Mouse (Mus musculus) hindbrain, embryonic 16.5 days (tissue): ENCODE data around the gene Exoc1. TPM values are rescaled to one million over a fixed set of nuclear protein-coding genes. Genes with fewer than 3 reads are reported as not detected.

ENCODE experiments used
- ATAC-seq: fragments of 200-750 bp; cut with Nextera tagmentation; 2 replicates; pipeline ENCODE4 v1.8.0; 2017; ENCODE audit warnings: moderate TSS enrichment, moderate library complexity
- H3K27ac ChIP-seq: fragments of 300-500 bp; sonication (generic); 2 replicates; pipeline ENCODE4 v1.5.1; 2014; ENCODE audit warnings: low read depth, mild to moderate bottlenecking, control low read depth, low read length, moderate library complexity
- H3K27me3 ChIP-seq: fragments of 300-500 bp; sonication (generic); replicated peaks from 2 replicates; pipeline ENCODE4 v1.6.1; 2014; ENCODE audit warnings: low read length; ENCODE audit not compliant: control insufficient read depth, insufficient read depth
- H3K36me3 ChIP-seq: fragments of 300-500 bp; sonication (generic); 2 replicates; pipeline ENCODE4 v1.6.1; 2014; ENCODE audit warnings: mild to moderate bottlenecking, low read length, moderate library complexity, mixed read lengths; ENCODE audit not compliant: control insufficient read depth, insufficient read depth
- H3K4me1 ChIP-seq: fragments of 300-500 bp; sonication (generic); 2 replicates; pipeline ENCODE4 v1.6.1; 2014; ENCODE audit warnings: low read depth, low read length; ENCODE audit not compliant: control insufficient read depth, insufficient read depth
- H3K4me2 ChIP-seq: fragments of 300-500 bp; sonication (generic); 2 replicates; pipeline ENCODE4 v1.6.1; 2014; ENCODE audit warnings: mild to moderate bottlenecking, low read length, control low read depth, moderate library complexity
- H3K4me3 ChIP-seq: fragments of 300-500 bp; sonication (generic); 2 replicates; pipeline ENCODE4 v1.5.1; 2014; ENCODE audit warnings: mild to moderate bottlenecking, low read length, control low read depth, moderate library complexity
- H3K9ac ChIP-seq: fragments of 300-500 bp; sonication (generic); 2 replicates; pipeline ENCODE4 v1.6.1; 2014; ENCODE audit warnings: low read depth, mild to moderate bottlenecking, control low read depth, low read length, moderate library complexity
- H3K9me3 ChIP-seq: fragments of 300-500 bp; sonication (generic); 2 replicates; pipeline ENCODE4 v1.6.1; 2014; ENCODE audit warnings: mild to moderate bottlenecking, low read length, moderate library complexity; ENCODE audit not compliant: control insufficient read depth
- WGBS: fragments of 180-500 bp; shearing (Covaris S2); extraction: QIAGEN DNeasy Blood & Tissue Kit; methylation state at CpG from one replicate; pipeline ENCODE4 v1.1.7; 2014; 5-methylcytosine and 5-hydroxymethylcytosine counted together
- polyA plus RNA-seq: library from polyadenylated mRNA; unstranded; fragments of >200 nt; fragmentation: Nextera tagmentation; extraction: Ambion mirVana; gene quantifications from 2 replicates; pipeline ENCODE4 v1.2.1, GENCODE M21; 2015

Gene Exoc1
- polyA plus RNA-seq, result 53.2 and 56.7 TPM in 2 replicates

GRCm38 (mm10) chr5:76529040-76529703 is at the start of gene Exoc1:
Gene Exoc1 (plus strand): TSS chr5:76529311.
- Histone ChIP-seq H3K9me3 (no peaks in the 10 kb centered on the region), H3K9ac (peak within 1 kb of the TSS; percentile 86), H3K4me3 (peak within 1 kb of the TSS; percentile 88), H3K27ac (peak within 1 kb of the TSS; percentile 78), H3K4me1 (peaks cover 9% of the 10 kb centered on the region), H3K36me3 (no peaks in the 10 kb centered on the region; the same call in 1 of the 2 replicates), H3K4me2 (peak within 1 kb of the TSS; percentile 96), H3K27me3 (no peaks in the 10 kb centered on the region)
- WGBS, result under 1% methylated on average over 34 of the region's 39 CpGs
- peak; percentile 100 for ATAC-seq

GRCm38 (mm10) chr5:76483811-76484210 is 45.3 kb upstream of the Exoc1 start, which contains the start of gene Gm7271:
Gene Gm7271 (plus strand): TSS chr5:76484040.
- no peak for ATAC-seq
- 40% methylated on average over 5 of the region's 5 CpGs for WGBS
- H3K36me3 ChIP-seq, result no peaks in the 10 kb centered on the region
- H3K4me3 ChIP-seq, result no peak within 1 kb of the TSS
- no peaks in the 10 kb centered on the region for H3K27me3 ChIP-seq
- H3K4me2 ChIP-seq, result no peak within 1 kb of the TSS
- no peak within 1 kb of the TSS for H3K27ac ChIP-seq
- no peak within 1 kb of the TSS for H3K9ac ChIP-seq
- no peaks in the 10 kb centered on the region for H3K4me1 ChIP-seq
- H3K9me3 ChIP-seq, result no peaks in the 10 kb centered on the region

- Histone ChIP-seq H3K4me3 (no peak overlapping the region), H3K9me3 (no peaks in the 10 kb centered on the region), H3K9ac (no peak overlapping the region), H3K27ac (no peak overlapping the region), H3K4me2 (no peak overlapping the region), H3K27me3 (no peaks in the 10 kb centered on the region), H3K4me1 (no peaks in the 10 kb centered on the region), H3K36me3 (no peaks in the 10 kb centered on the region)
- ATAC-seq, result no peak
- WGBS, result 74% methylated on average over 13 of the region's 13 CpGs
Observed at GRCm38 (mm10) chr5:76495126-76495525, 34.0 kb upstream of the Exoc1 start.

GRCm38 (mm10) chr5:76522446-76522845 is 6.7 kb upstream of the Exoc1 start:
- Histone ChIP-seq H3K27me3 (no peaks in the 10 kb centered on the region), H3K9me3 (no peaks in the 10 kb centered on the region), H3K4me1 (no peaks in the 10 kb centered on the region), H3K4me2 (no peak overlapping the region), H3K4me3 (no peak overlapping the region), H3K36me3 (no peaks in the 10 kb centered on the region), H3K27ac (no peak overlapping the region), H3K9ac (no peak overlapping the region)
- WGBS, result 88% methylated on average over 1 of the region's 1 CpGs
- ATAC-seq, result no peak

GRCm38 (mm10) chr5:76524623-76525022 is 4.5 kb upstream of the Exoc1 start:
- H3K27me3 ChIP-seq, result no peaks in the 10 kb centered on the region
- ATAC-seq, result no peak

GRCm38 (mm10) chr5:76525066-76525465 is 4.0 kb upstream of the Exoc1 start:
- 71% methylated on average over 4 of the region's 4 CpGs for WGBS
- H3K9me3 ChIP-seq, result no peaks in the 10 kb centered on the region
- no peak for ATAC-seq

More at GRCm38 (mm10) chr5:76524623-76525022, 4.5 kb upstream of the Exoc1 start:
- Histone ChIP-seq H3K4me2 (no peak overlapping the region), H3K36me3 (no peaks in the 10 kb centered on the region), H3K9ac (no peak overlapping the region), H3K27ac (no peak overlapping the region), H3K4me1 (no peaks in the 10 kb centered on the region), H3K4me3 (no peak overlapping the region), H3K9me3 (no peaks in the 10 kb centered on the region)
- WGBS, result 83% methylated on average over 5 of the region's 5 CpGs

GRCm38 (mm10) chr5:76525829-76526228 is 3.3 kb upstream of the Exoc1 start:
- Histone ChIP-seq H3K4me1 (peaks cover 9% of the 10 kb centered on the region), H3K4me2 (no peak overlapping the region), H3K27me3 (no peaks in the 10 kb centered on the region), H3K36me3 (no peaks in the 10 kb centered on the region), H3K27ac (no peak overlapping the region), H3K9ac (no peak overlapping the region), H3K4me3 (no peak overlapping the region), H3K9me3 (no peaks in the 10 kb centered on the region)
- no peak for ATAC-seq
- 48% methylated on average over 2 of the region's 2 CpGs for whole genome bisulfite sequencing

More at GRCm38 (mm10) chr5:76525066-76525465, 4.0 kb upstream of the Exoc1 start:
- no peaks in the 10 kb centered on the region for H3K36me3 ChIP-seq
- peaks cover 3% of the 10 kb centered on the region for H3K4me1 ChIP-seq
- H3K27ac ChIP-seq, result no peak overlapping the region
- H3K9ac ChIP-seq, result no peak overlapping the region
- no peak overlapping the region for H3K4me3 ChIP-seq
- H3K27me3 ChIP-seq, result no peaks in the 10 kb centered on the region
- no peak overlapping the region for H3K4me2 ChIP-seq

- WGBS, result 9% methylated on average over 9 of the region's 9 CpGs
- ATAC-seq, result peak; percentile 4; the same call in 1 of the 2 replicates
Observed at GRCm38 (mm10) chr5:76529704-76530066, 574 bp downstream of the Exoc1 start.

GRCm38 (mm10) chr5:76533186-76533585 is 4.1 kb downstream of the Exoc1 start:
- no peaks in the 10 kb centered on the region for H3K9me3 ChIP-seq
- 85% methylated on average over 6 of the region's 6 CpGs for WGBS
- ATAC-seq, result no peak
- no peak overlapping the region for H3K4me3 ChIP-seq
- H3K4me1 ChIP-seq, result peaks cover 9% of the 10 kb centered on the region
- no peak overlapping the region for H3K4me2 ChIP-seq
- no peaks in the 10 kb centered on the region for H3K27me3 ChIP-seq
- peaks cover 19% of the 10 kb centered on the region for H3K36me3 ChIP-seq
- no peak overlapping the region for H3K27ac ChIP-seq
- H3K9ac ChIP-seq, result no peak overlapping the region

More at GRCm38 (mm10) chr5:76529704-76530066, 574 bp downstream of the Exoc1 start:
- peak overlapping the region; percentile 86 for H3K9ac ChIP-seq
- H3K4me3 ChIP-seq, result peak overlapping the region; percentile 88
- H3K36me3 ChIP-seq, result no peaks in the 10 kb centered on the region; the same call in 1 of the 2 replicates
- peaks cover 9% of the 10 kb centered on the region for H3K4me1 ChIP-seq
- peak overlapping the region; percentile 78 for H3K27ac ChIP-seq
- no peaks in the 10 kb centered on the region for H3K9me3 ChIP-seq
- no peaks in the 10 kb centered on the region for H3K27me3 ChIP-seq
- H3K4me2 ChIP-seq, result peak overlapping the region; percentile 96
